Mouse (Mus musculus) kidney, adult 2 months (tissue): ENCODE data around the gene Myo1c.

Experiments
- CTCF ChIP-seq: fragments of 200-500 bp; conservative IDR thresholded peaks from 2 replicates; pipeline ENCODE4 v1.5.1; 2011; ENCODE audit warnings: low read depth, mild to moderate bottlenecking, control low read depth, low read length, moderate library complexity, mixed read lengths; ENCODE audit not compliant: insufficient read depth, insufficient read length
- POLR2A ChIP-seq: fragments of 200-500 bp; IDR thresholded peaks from one replicate; pipeline ENCODE4 v1.6.1; 2011; ENCODE audit warnings: low read depth, low read length, control low read depth

GRCm38 (mm10) chr11:75669176-75669852, 19.0 kb downstream of the Myo1c start:
- TF ChIP-seq POLR2A (no peak), CTCF (no peak)
